Mouse (Mus musculus): Measurements from ENCODE around the gene Meaf6. TPM values are rescaled to one million over a fixed set of nuclear protein-coding genes. Genes with fewer than 3 reads are reported as not detected.

The Meaf6 gene
- polyA plus RNA-seq, 1 experiment: 14.2 TPM

GRCm38 (mm10) chr4:125122431-125123278, 37.7 kb downstream of the Meaf6 start:
- peak overlapping the region; percentile 12 for H3K4me3 ChIP-seq (replicated peaks; ENCODE audit: extremely low read depth, low read depth, low read length)
- peak; percentile 53 for DNase-seq
- TF ChIP-seq CTCF (IDR thresholded peaks at IDR 0.05; ENCODE audit: insufficient read depth, low read length) (peak; percentile 18; the same call in 1 of the 2 replicates), POLR2A (IDR thresholded peaks at IDR 0.05; ENCODE audit: borderline replicate concordance, extremely low read depth, low read depth, low read length) (no peak; the same call in 1 of the 2 replicates)
- H3K4me1 ChIP-seq (ENCODE audit: control insufficient read depth, insufficient read depth, low read length): peaks cover 33% of the 10 kb centered on the region
- WGBS: 7% methylated on average over 16 of the region's 16 CpGs

GRCm38 (mm10) chr4:125123279-125123671, 38.3 kb downstream of the Meaf6 start:
- DNase-seq: no peak
- WGBS: 52% methylated on average over 7 of the region's 7 CpGs
- no peak overlapping the region for H3K4me3 ChIP-seq (replicated peaks; ENCODE audit: extremely low read depth, low read depth, low read length)
- no peak for TF ChIP-seq CTCF (IDR thresholded peaks at IDR 0.05; ENCODE audit: insufficient read depth, low read length)
- TF ChIP-seq POLR2A (IDR thresholded peaks at IDR 0.05; ENCODE audit: borderline replicate concordance, extremely low read depth, low read depth, low read length): no peak
- peaks cover 33% of the 10 kb centered on the region for H3K4me1 ChIP-seq (ENCODE audit: control insufficient read depth, insufficient read depth, low read length)

GRCm38 (mm10) chr4:125124424-125125209, 39.7 kb downstream of the Meaf6 start:
- WGBS: 33% methylated on average over 7 of the region's 7 CpGs
- no peak; the same call in 1 of the 2 replicates for TF ChIP-seq POLR2A (IDR thresholded peaks at IDR 0.05; ENCODE audit: borderline replicate concordance, extremely low read depth, low read depth, low read length)
- no peak for TF ChIP-seq CTCF (IDR thresholded peaks at IDR 0.05; ENCODE audit: insufficient read depth, low read length)
- no peak overlapping the region for H3K4me3 ChIP-seq (replicated peaks; ENCODE audit: extremely low read depth, low read depth, low read length)
- H3K4me1 ChIP-seq (ENCODE audit: control insufficient read depth, insufficient read depth, low read length): peaks cover 33% of the 10 kb centered on the region
- DNase-seq: no peak

DNA sequence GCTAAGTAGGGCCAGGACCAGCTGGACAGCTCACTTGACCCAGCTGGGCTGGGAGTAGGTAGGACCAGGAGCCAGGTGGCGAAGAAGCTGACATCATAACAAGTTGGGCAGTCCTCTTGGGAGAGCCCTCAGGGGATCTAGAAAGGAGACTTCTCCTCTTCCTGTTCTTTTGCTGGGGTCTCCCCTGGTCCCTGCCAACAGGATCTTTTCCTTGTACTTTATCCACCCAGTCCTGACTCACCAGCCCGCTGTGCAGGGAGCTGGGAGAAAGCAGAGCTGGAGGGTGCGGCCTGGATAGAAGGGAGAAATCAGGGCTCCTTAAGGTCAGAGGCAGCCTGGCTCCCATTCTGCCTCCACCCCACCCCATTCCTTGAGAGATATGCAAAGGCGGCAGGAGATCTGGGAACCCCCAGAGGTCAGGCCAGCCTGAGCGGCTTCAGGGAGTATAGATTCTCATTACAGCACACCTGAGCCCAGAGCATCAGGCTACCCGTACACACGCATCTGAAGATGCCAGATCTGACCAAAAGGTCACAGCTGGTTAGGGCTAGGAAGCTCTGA, 40.5 kb downstream of the Meaf6 start:
- no peak overlapping the region for H3K4me3 ChIP-seq (replicated peaks; ENCODE audit: extremely low read depth, low read depth, low read length)
- 81% methylated on average over 7 of the region's 7 CpGs for whole genome bisulfite sequencing
- H3K4me1 ChIP-seq (ENCODE audit: control insufficient read depth, insufficient read depth, low read length): peaks cover 33% of the 10 kb centered on the region
- TF ChIP-seq CTCF (IDR thresholded peaks at IDR 0.05; ENCODE audit: insufficient read depth, low read length) (no peak), POLR2A (IDR thresholded peaks at IDR 0.05; ENCODE audit: borderline replicate concordance, extremely low read depth, low read depth, low read length) (no peak)
- no peak for DNase-seq

- TF ChIP-seq CTCF (IDR thresholded peaks at IDR 0.05; ENCODE audit: insufficient read depth, low read length) (no peak), POLR2A (IDR thresholded peaks at IDR 0.05; ENCODE audit: borderline replicate concordance, extremely low read depth, low read depth, low read length) (no peak)
- DNase-seq: no peak
- peaks cover 33% of the 10 kb centered on the region for H3K4me1 ChIP-seq (ENCODE audit: control insufficient read depth, insufficient read depth, low read length)
- H3K4me3 ChIP-seq (replicated peaks; ENCODE audit: extremely low read depth, low read depth, low read length): no peak overlapping the region
- WGBS: 76% methylated on average over 3 of the region's 3 CpGs
These were observed 41.3 kb downstream of the Meaf6 start for GRCm38 (mm10) chr4:125126186-125126585.

- Histone ChIP-seq H3K4me3 (replicated peaks; ENCODE audit: extremely low read depth, low read depth, low read length) (peak overlapping the region; percentile 93), H3K4me1 (ENCODE audit: control insufficient read depth, insufficient read depth, low read length) (peaks cover 38% of the 10 kb centered on the region)
- DNase-seq: no peak
- 49% methylated on average over 7 of the region's 7 CpGs for WGBS
- TF ChIP-seq CTCF (IDR thresholded peaks at IDR 0.05; ENCODE audit: insufficient read depth, low read length) (no peak), POLR2A (IDR thresholded peaks at IDR 0.05; ENCODE audit: borderline replicate concordance, extremely low read depth, low read depth, low read length) (no peak)
These were observed 41.8 kb downstream of the Meaf6 start for GRCm38 (mm10) chr4:125126761-125127160.

GRCm38 (mm10) chr4:125127305-125128084, 42.6 kb downstream of the Meaf6 start, which contains the start of gene Zc3h12a:
TSS of gene Zc3h12a (minus strand) at chr4:125127840.
- H3K4me1 ChIP-seq (ENCODE audit: control insufficient read depth, insufficient read depth, low read length): peaks cover 33% of the 10 kb centered on the region
- DNase-seq: peak; percentile 93
- peak within 1 kb of the TSS; percentile 93 for H3K4me3 ChIP-seq (replicated peaks; ENCODE audit: extremely low read depth, low read depth, low read length)
- WGBS: under 1% methylated on average over 62 of the region's 62 CpGs
- TF ChIP-seq POLR2A (IDR thresholded peaks at IDR 0.05; ENCODE audit: borderline replicate concordance, extremely low read depth, low read depth, low read length) (peak; percentile 69; the same call in 1 of the 2 replicates), CTCF (IDR thresholded peaks at IDR 0.05; ENCODE audit: insufficient read depth, low read length) (no peak)

- Histone ChIP-seq H3K4me1 (ENCODE audit: control insufficient read depth, insufficient read depth, low read length) (peaks cover 8% of the 10 kb centered on the region), H3K4me3 (replicated peaks; ENCODE audit: extremely low read depth, low read depth, low read length) (no peak overlapping the region)
- 15% methylated on average over 4 of the region's 4 CpGs for WGBS
- no peak for TF ChIP-seq CTCF (IDR thresholded peaks at IDR 0.05; ENCODE audit: insufficient read depth, low read length)
- TF ChIP-seq POLR2A (IDR thresholded peaks at IDR 0.05; ENCODE audit: borderline replicate concordance, extremely low read depth, low read depth, low read length): no peak
- no peak for DNase-seq
These were observed 46.6 kb downstream of the Meaf6 start for GRCm38 (mm10) chr4:125131493-125131892.
